Mouse (Mus musculus): ENCODE results near the gene Il23r.

DNA sequence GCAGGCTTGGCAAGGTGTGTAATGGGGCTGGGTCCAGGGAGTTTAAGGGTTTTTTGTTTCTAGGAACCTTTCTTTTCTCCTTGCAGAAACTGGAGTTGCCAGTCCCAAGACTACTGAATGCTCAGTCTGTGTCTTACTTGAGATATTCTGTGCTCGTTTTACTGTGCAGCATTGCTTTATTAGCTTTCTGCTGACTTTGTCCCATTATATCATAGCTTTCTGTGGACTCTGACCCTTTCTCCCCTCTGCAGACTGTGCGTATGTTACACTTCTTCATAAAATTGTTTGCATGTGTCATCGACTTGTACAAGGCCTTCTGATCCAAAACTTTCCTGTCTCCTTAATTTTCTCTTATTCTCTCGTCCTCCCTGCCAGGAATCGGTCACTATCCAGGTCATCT is 34.7 kb upstream of the Il23r start:
- no peak for TF ChIP-seq CTCF (IDR thresholded peaks at IDR 0.05; ENCODE audit: low read depth, low read length)
- TF ChIP-seq POLR2AphosphoS5 (IDR thresholded peaks at IDR 0.05; ENCODE audit: insufficient replicate concordance, low read depth, low read length) = no peak
- no peak for TF ChIP-seq GATA2 (IDR thresholded peaks at IDR 0.05; ENCODE audit: borderline replicate concordance, low read depth, low read length)
- TF ChIP-seq GATA1 (IDR thresholded peaks at IDR 0.05; ENCODE audit: borderline replicate concordance, low read length) = no peak

Data from G1E (cell line).